Comparison of ENCODE assay signal across 22 mouse cellular contexts in genomic region chr15:62147343-62147953, GRCm38 (mm10).
DNase-seq lines count a peak whose midpoint lies in the region; ATAC-seq and TF ChIP-seq lines count a peak whose summit lies in the region.
"Had no signal": no experiment of that assay in that cellular context is flagged by ENCODE, and none has a peak within 500 bp of the region (broad histone marks: within the 10 kb centered on the region; RNA-seq: fewer than 3 reads in every experiment).

No protein-coding gene starts in this region.

- TF ChIP-seq EP300 in MEL (IDR thresholded peaks at IDR 0.05; ENCODE audit: low read depth in 1 of 2, low read length in 2 of 2), result no peak; a peak in 1 of 4 replicates

- no peak for TF ChIP-seq CTCF in MEL (IDR thresholded peaks at IDR 0.05 in 2 of 3, conservative IDR thresholded peaks at IDR 0.05 in 1 of 3; ENCODE audit: control insufficient read depth in 1 of 3, insufficient read depth in 1 of 3, low read depth in 2 of 3, low read length in 3 of 3, poor library complexity in 1 of 3, severe bottlenecking in 1 of 3)

- no peak overlapping the region for H3K27ac ChIP-seq in forebrain, embryonic 13.5 days
- H3K27ac ChIP-seq in forebrain, embryonic 16.5 days (ENCODE audit: low read length), result no peak overlapping the region
- H3K27ac ChIP-seq in midbrain, embryonic 11.5 days (ENCODE audit: low read depth, low read length), result no peak overlapping the region
- H3K27ac ChIP-seq in midbrain, embryonic 10.5 days (replicated peaks), result no peak overlapping the region
- 0 out of 2 replicates have a peak overlapping the region, but pooled peaks have one; percentile 6 for H3K27ac ChIP-seq in MEL (ENCODE audit: control insufficient read depth, low read depth, low read length)
- H3K27ac ChIP-seq: hindbrain, embryonic 10.5 days; hindbrain, postnatal 0 days; layer of hippocampus, adult 2 months; limb, embryonic 15.5 days had no signal

- WGBS in forebrain, embryonic 13.5 days, result 9% methylated on average over 5 of the region's 5 CpGs
- WGBS in forebrain, embryonic 16.5 days, result 8% methylated on average over 5 of the region's 5 CpGs
- 43% methylated on average over 5 of the region's 5 CpGs for WGBS in midbrain, embryonic 11.5 days
- WGBS in midbrain, embryonic 10.5 days, result 37% methylated on average over 5 of the region's 5 CpGs

- no peaks in the 10 kb centered on the region for H3K36me3 ChIP-seq in forebrain, embryonic 13.5 days (ENCODE audit: poor library complexity, severe bottlenecking)
- no peaks in the 10 kb centered on the region for H3K36me3 ChIP-seq in forebrain, embryonic 16.5 days (ENCODE audit: control insufficient read depth, insufficient read depth)
- no peaks in the 10 kb centered on the region for H3K36me3 ChIP-seq in midbrain, embryonic 11.5 days (ENCODE audit: control insufficient read depth, insufficient read depth, low read length)
- H3K36me3 ChIP-seq in midbrain, embryonic 10.5 days, result no peaks in the 10 kb centered on the region
- peaks cover 2 to 65% of the 10 kb centered on the region in 2 experiments; a peak in 3 of 4 replicates for H3K36me3 ChIP-seq in MEL (ENCODE audit: control insufficient read depth in 1 of 2, insufficient read depth in 2 of 2, low read length in 2 of 2)
- H3K36me3 ChIP-seq: hindbrain, embryonic 10.5 days; limb, embryonic 15.5 days had no signal

- DNase-seq in midbrain, embryonic 11.5 days (ENCODE audit: low spot score, missing footprints), result peak; percentile 72
- DNase-seq in midbrain, embryonic 10.5 days (ENCODE audit: low spot score), result no peak
- no peak for DNase-seq in MEL (ENCODE audit: low read depth, low spot score)
- peak; percentile 19 for DNase-seq in induced T-regulatory cell, adult 2 months (ENCODE audit: low read depth)
- no peak for DNase-seq in thymus, postnatal 25 days
- DNase-seq in left cerebral cortex, postnatal 25 days (ENCODE audit: low spot score in 2 of 2), result no peak
- DNase-seq: adrenal gland, postnatal 14 days; cerebellum, adult 18-20 months; cerebellum, postnatal 36 days; gastrocnemius, postnatal 14 days; heart, adult 18-20 months; kidney, adult 2 months; kidney, postnatal 14 days; layer of hippocampus, postnatal 36 days had no signal

- intact Hi-C loops in left cerebral cortex, postnatal 25 days (cut with DNase I), result no loop called here

- no peak for TF ChIP-seq RAD21 in MEL (IDR thresholded peaks at IDR 0.05; ENCODE audit: low read depth, low read length)

- peak; percentile 33; the same call in 1 of the 2 replicates for ATAC-seq in forebrain, embryonic 13.5 days
- ATAC-seq in forebrain, embryonic 16.5 days, result no peak
- ATAC-seq in midbrain, embryonic 11.5 days (ENCODE audit: low FRiP score), result no peak
- ATAC-seq: CD4-positive, CD25-positive, alpha-beta regulatory T cell, adult 4 months; hindbrain, postnatal 0 days; Patski had no signal

- peaks cover 64% of the 10 kb centered on the region for H3K79me2 ChIP-seq in MEL (ENCODE audit: control insufficient read depth, insufficient read depth, low read length, poor library complexity)

- H3K4me3 ChIP-seq in forebrain, embryonic 13.5 days, result no peak overlapping the region
- no peak overlapping the region for H3K4me3 ChIP-seq in forebrain, embryonic 16.5 days (replicated peaks; ENCODE audit: low read length)
- no peak overlapping the region for H3K4me3 ChIP-seq in midbrain, embryonic 11.5 days (ENCODE audit: low read depth, low read length)
- no peak overlapping the region for H3K4me3 ChIP-seq in midbrain, embryonic 10.5 days
- H3K4me3 ChIP-seq in MEL (ENCODE audit: control insufficient read depth in 1 of 2, insufficient read depth in 1 of 2, low read depth in 2 of 2, low read length in 2 of 2), result no peak overlapping the region
- H3K4me3 ChIP-seq: hindbrain, embryonic 10.5 days; layer of hippocampus, adult 2 months; limb, embryonic 15.5 days had no signal

- no peak for TF ChIP-seq POLR2A in MEL (IDR thresholded peaks at IDR 0.05; ENCODE audit: control insufficient read depth in 1 of 2, insufficient read depth in 1 of 2, low read depth in 1 of 2, low read length in 2 of 2, poor library complexity in 1 of 2)

- H3K4me2 ChIP-seq in forebrain, embryonic 13.5 days, result no peak overlapping the region
- H3K4me2 ChIP-seq in forebrain, embryonic 16.5 days (ENCODE audit: low read length), result no peak overlapping the region
- H3K4me2 ChIP-seq in midbrain, embryonic 11.5 days, result no peak overlapping the region
- H3K4me2 ChIP-seq: limb, embryonic 15.5 days had no signal

- no peaks in the 10 kb centered on the region for H3K9me3 ChIP-seq in forebrain, embryonic 13.5 days (replicated peaks)
- H3K9me3 ChIP-seq in forebrain, embryonic 16.5 days (ENCODE audit: control insufficient read depth, low read length), result no peaks in the 10 kb centered on the region
- H3K9me3 ChIP-seq in midbrain, embryonic 11.5 days (ENCODE audit: control insufficient read depth, low read length), result no peaks in the 10 kb centered on the region
- H3K9me3 ChIP-seq in midbrain, embryonic 10.5 days (replicated peaks), result no peaks in the 10 kb centered on the region
- H3K9me3 ChIP-seq in MEL (replicated peaks; ENCODE audit: insufficient read depth, low read length), result no peaks in the 10 kb centered on the region
- H3K9me3 ChIP-seq: hindbrain, embryonic 10.5 days; limb, embryonic 15.5 days had no signal

- H3K9ac ChIP-seq in forebrain, embryonic 13.5 days, result no peak overlapping the region
- H3K9ac ChIP-seq in forebrain, embryonic 16.5 days (replicated peaks; ENCODE audit: low read depth, low read length), result no peak overlapping the region
- H3K9ac ChIP-seq in midbrain, embryonic 11.5 days (ENCODE audit: low read length), result no peak overlapping the region
- no peak overlapping the region for H3K9ac ChIP-seq in MEL (ENCODE audit: control insufficient read depth, low read depth, low read length, poor library complexity, severe bottlenecking)
- H3K9ac ChIP-seq: limb, embryonic 15.5 days had no signal

- no peaks in the 10 kb centered on the region for H3K27me3 ChIP-seq in forebrain, embryonic 13.5 days
- no peaks in the 10 kb centered on the region for H3K27me3 ChIP-seq in forebrain, embryonic 16.5 days (replicated peaks; ENCODE audit: control insufficient read depth, insufficient read depth, low read length)
- no peaks in the 10 kb centered on the region for H3K27me3 ChIP-seq in midbrain, embryonic 11.5 days (ENCODE audit: control insufficient read depth, insufficient read depth, low read length)
- H3K27me3 ChIP-seq in midbrain, embryonic 10.5 days (ENCODE audit: low read depth, poor library complexity, severe bottlenecking), result no peaks in the 10 kb centered on the region
- H3K27me3 ChIP-seq in MEL (ENCODE audit: control insufficient read depth in 1 of 2, insufficient read depth in 2 of 2, low read length in 2 of 2), result no peaks in the 10 kb centered on the region
- H3K27me3 ChIP-seq: limb, embryonic 15.5 days; Patski had no signal

- peaks cover 12% of the 10 kb centered on the region for H3K4me1 ChIP-seq in forebrain, embryonic 13.5 days
- H3K4me1 ChIP-seq in forebrain, embryonic 16.5 days (replicated peaks; ENCODE audit: control insufficient read depth, insufficient read depth, low read length), result peaks cover 6% of the 10 kb centered on the region
- peaks cover 3% of the 10 kb centered on the region; the same call in 1 of the 2 replicates for H3K4me1 ChIP-seq in midbrain, embryonic 11.5 days (ENCODE audit: control insufficient read depth, insufficient read depth, low read length)
- H3K4me1 ChIP-seq in midbrain, embryonic 10.5 days, result peaks cover 7% of the 10 kb centered on the region
- H3K4me1 ChIP-seq in MEL (ENCODE audit: control insufficient read depth in 1 of 2, insufficient read depth in 2 of 2, low read length in 2 of 2), result peaks cover 27 to 66% of the 10 kb centered on the region in 2 experiments

TF ChIP-seq in MEL, 35 proteins besides CTCF, POLR2A, EP300 and RAD21:
- TF ChIP-seq E2F4 (IDR thresholded peaks at IDR 0.05; ENCODE audit: borderline replicate concordance, low read depth, low read length) (no peak), CHD2 (IDR thresholded peaks at IDR 0.05; ENCODE audit: low read length) (peak; percentile 78), TCF12 (IDR thresholded peaks at IDR 0.05; ENCODE audit: low read depth, low read length) (0 out of 2 replicates have a peak, but pooled peaks have one; percentile 17), BHLHE40 (IDR thresholded peaks at IDR 0.05; ENCODE audit: borderline replicate concordance, low read depth, low read length) (peak; percentile 57), NELFE (IDR thresholded peaks at IDR 0.05; ENCODE audit: low read depth, low read length) (no peak), MAZ (IDR thresholded peaks at IDR 0.05; ENCODE audit: low read depth, low read length) (peak; percentile 65; the same call in 1 of the 2 replicates), SIN3A (IDR thresholded peaks at IDR 0.05; ENCODE audit: low read length) (0 out of 2 replicates have a peak, but pooled peaks have one; percentile 5)

Comparison
In these comparisons a context has a peak if more than half of its experiments do, and no peak if none do; other contexts are left out.
1. DNase-seq: peak in midbrain, embryonic 11.5 days (single experiment) and induced T-regulatory cell, adult 2 months (single experiment); none in midbrain, embryonic 10.5 days (single experiment), MEL (single experiment), thymus, postnatal 25 days (single experiment) and left cerebral cortex, postnatal 25 days (0 of 2).